Mouse (Mus musculus) embryonic facial prominence, embryonic 12.5 days (tissue): Measurements from ENCODE around the gene Map10. TPM values are rescaled to one million over a fixed set of nuclear protein-coding genes. Genes with fewer than 3 reads are reported as not detected.
A peak's percentile ranks its signal among the peaks of the same experiment; 100 is the strongest.

Experiments
- ATAC-seq: fragments of 200-750 bp; cut with Nextera tagmentation; 2 replicates; pipeline ENCODE4 v1.8.0; 2017; ENCODE audit not compliant: insufficient number of reproducible peaks, insufficient read depth, low FRiP score, low TSS enrichment
- H3K27ac ChIP-seq: fragments of 300-500 bp; sonication (generic); 2 replicates; pipeline ENCODE4 v1.5.1; 2016; ENCODE audit warnings: mild to moderate bottlenecking
- H3K27me3 ChIP-seq: fragments of 300-500 bp; sonication (generic); 2 replicates; pipeline ENCODE4 v1.6.1; 2016; ENCODE audit warnings: mild to moderate bottlenecking, moderate library complexity
- H3K36me3 ChIP-seq: fragments of 300-500 bp; sonication (generic); 2 replicates; pipeline ENCODE4 v1.6.1; 2016; ENCODE audit warnings: mild to moderate bottlenecking
- H3K4me1 ChIP-seq: fragments of 300-500 bp; sonication (generic); 2 replicates; pipeline ENCODE4 v1.6.1; 2016
- H3K4me2 ChIP-seq: fragments of 300-500 bp; sonication (generic); replicated peaks from 2 replicates; pipeline ENCODE4 v1.6.1; 2016; ENCODE audit warnings: mild to moderate bottlenecking, moderate library complexity
- H3K4me3 ChIP-seq: fragments of 300-500 bp; sonication (generic); 2 replicates; pipeline ENCODE4 v1.5.1; 2016; ENCODE audit warnings: mild to moderate bottlenecking
- H3K9ac ChIP-seq: fragments of 300-500 bp; sonication (generic); 2 replicates; pipeline ENCODE4 v1.6.1; 2016; ENCODE audit warnings: mild to moderate bottlenecking, moderate library complexity
- H3K9me3 ChIP-seq: fragments of 300-500 bp; sonication (generic); 2 replicates; pipeline ENCODE4 v1.6.1; 2016; ENCODE audit warnings: mild to moderate bottlenecking, moderate library complexity
- WGBS: fragments of 180-500 bp; shearing (Covaris S2); methylation state at CpG from one replicate; pipeline ENCODE4 v1.1.7; 2016; 5-methylcytosine and 5-hydroxymethylcytosine counted together
- polyA plus RNA-seq: library from polyadenylated mRNA; unstranded; fragments of >200 nt; fragmentation: Nextera tagmentation; extraction: Ambion mirVana; gene quantifications from 2 replicates; pipeline ENCODE4 v1.2.1, GENCODE M21; 2016

The Map10 gene
- polyA plus RNA-seq, result 7.1 and 8.1 TPM in 2 replicates

- peaks cover 26% of the 10 kb centered on the region for H3K9me3 ChIP-seq
- WGBS, result 1% methylated on average over 56 of the region's 62 CpGs
- no peaks in the 10 kb centered on the region for H3K27me3 ChIP-seq
- 0 out of 2 replicates have a peak, but pooled peaks cover 11% of the 10 kb centered on the region for H3K36me3 ChIP-seq
- ATAC-seq, result peak; percentile 71; the same call in 1 of the 2 replicates
- H3K4me1 ChIP-seq, result peaks cover 9% of the 10 kb centered on the region
- H3K4me2 ChIP-seq, result peak within 1 kb of the TSS; percentile 88
- peak within 1 kb of the TSS; percentile 61 for H3K4me3 ChIP-seq
- H3K9ac ChIP-seq, result peak within 1 kb of the TSS; percentile 78
- no peak within 1 kb of the TSS for H3K27ac ChIP-seq
Observed at GRCm38 (mm10) chr8:125669700-125670195, at the start of gene Map10. Gene Map10, plus strand, starts transcription at chr8:125669818.

GRCm38 (mm10) chr8:125620301-125620700, 49.3 kb upstream of the Map10 start:
- Histone ChIP-seq H3K4me1 (peaks cover 11% of the 10 kb centered on the region), H3K36me3 (no peaks in the 10 kb centered on the region), H3K9ac (no peak overlapping the region), H3K4me2 (no peak overlapping the region), H3K9me3 (peaks cover 2% of the 10 kb centered on the region; the same call in 1 of the 2 replicates), H3K27ac (no peak overlapping the region), H3K4me3 (no peak overlapping the region), H3K27me3 (no peaks in the 10 kb centered on the region)
- WGBS, result 69% methylated on average over 4 of the region's 4 CpGs
- no peak for ATAC-seq

DNA sequence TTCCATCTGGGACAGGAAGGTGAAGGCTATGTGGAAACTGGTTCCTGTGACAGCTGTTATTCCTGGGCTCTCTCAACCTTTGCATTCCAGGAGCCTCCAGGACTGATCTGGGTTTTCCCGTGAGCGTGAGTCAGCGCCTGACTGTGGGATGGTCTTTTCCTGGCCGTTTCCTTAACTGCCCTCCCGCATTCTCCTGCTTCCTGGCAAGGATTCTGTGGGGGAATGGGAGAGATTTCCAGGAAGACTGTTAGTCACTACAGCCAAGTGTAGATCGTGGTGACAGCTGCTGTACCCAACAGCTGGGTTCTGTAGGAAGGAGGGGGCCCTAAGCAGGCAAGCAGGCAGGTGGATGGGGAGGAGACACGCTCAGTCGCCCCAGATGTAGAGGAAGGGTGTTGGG, 45.3 kb upstream of the Map10 start:
- peaks cover 6% of the 10 kb centered on the region; the same call in 1 of the 2 replicates for H3K9me3 ChIP-seq
- H3K27ac ChIP-seq, result no peak overlapping the region
- H3K4me2 ChIP-seq, result no peak overlapping the region
- WGBS, result 72% methylated on average over 8 of the region's 8 CpGs
- no peak overlapping the region for H3K4me3 ChIP-seq
- peaks cover 5% of the 10 kb centered on the region; the same call in 1 of the 2 replicates for H3K4me1 ChIP-seq
- H3K36me3 ChIP-seq, result no peaks in the 10 kb centered on the region
- H3K9ac ChIP-seq, result no peak overlapping the region
- ATAC-seq, result no peak
- no peaks in the 10 kb centered on the region for H3K27me3 ChIP-seq

DNA sequence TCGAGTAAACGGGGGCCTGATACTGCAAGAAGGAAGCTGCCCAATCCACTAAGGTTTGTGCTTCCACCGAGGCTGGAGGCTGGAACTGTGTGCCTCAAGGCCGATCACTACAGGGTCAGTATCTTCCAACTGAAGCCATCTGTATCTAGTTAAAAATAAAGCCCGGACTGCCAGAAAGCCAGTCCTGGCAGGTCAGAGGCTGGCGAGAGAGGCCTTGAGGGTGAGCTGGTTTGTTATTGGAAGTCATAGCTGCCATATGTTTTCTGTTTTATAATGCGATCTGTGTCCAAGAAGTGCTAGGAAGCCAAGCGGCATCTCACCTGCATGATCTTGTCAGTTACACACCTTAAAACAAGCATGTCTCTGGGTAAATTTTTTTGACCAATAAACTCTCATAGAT, 43.2 kb upstream of the Map10 start:
- Histone ChIP-seq H3K4me3 (no peak overlapping the region), H3K27me3 (no peaks in the 10 kb centered on the region), H3K36me3 (no peaks in the 10 kb centered on the region), H3K4me1 (no peaks in the 10 kb centered on the region), H3K9ac (no peak overlapping the region), H3K27ac (no peak overlapping the region), H3K9me3 (peaks cover 6% of the 10 kb centered on the region; the same call in 1 of the 2 replicates), H3K4me2 (no peak overlapping the region)
- ATAC-seq, result no peak
- WGBS, result 48% methylated on average over 8 of the region's 8 CpGs

DNA sequence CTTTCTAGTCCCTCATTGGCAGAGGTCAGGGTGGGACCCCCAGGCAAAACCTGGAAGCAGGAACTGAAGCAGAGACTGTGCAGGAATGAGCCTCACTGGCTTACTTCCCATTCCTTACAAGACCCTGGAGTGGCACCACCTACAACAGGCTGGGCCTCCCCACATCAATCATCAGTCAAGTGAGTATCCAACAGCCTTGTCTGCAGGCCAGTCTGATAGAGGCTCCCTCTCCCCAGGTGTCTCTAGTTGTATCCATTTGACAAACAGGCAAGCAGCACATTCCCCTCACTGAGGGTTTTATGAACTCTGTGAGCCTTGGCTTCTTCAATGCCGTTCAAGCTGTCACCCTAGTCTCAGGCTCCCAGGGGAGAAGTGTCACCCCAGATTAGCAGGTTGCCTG, 40.8 kb upstream of the Map10 start:
- WGBS, result 92% methylated on average over 1 of the region's 1 CpGs
- ATAC-seq, result no peak
- Histone ChIP-seq H3K36me3 (no peaks in the 10 kb centered on the region), H3K27me3 (no peaks in the 10 kb centered on the region), H3K9ac (no peak overlapping the region), H3K4me3 (no peak overlapping the region), H3K9me3 (peaks cover 6% of the 10 kb centered on the region; the same call in 1 of the 2 replicates), H3K4me1 (no peaks in the 10 kb centered on the region), H3K27ac (no peak overlapping the region), H3K4me2 (no peak overlapping the region)

GRCm38 (mm10) chr8:125638411-125639058, 31.1 kb upstream of the Map10 start:
- Histone ChIP-seq H3K4me3 (no peak overlapping the region), H3K27ac (no peak overlapping the region), H3K27me3 (no peaks in the 10 kb centered on the region), H3K9ac (no peak overlapping the region), H3K4me2 (no peak overlapping the region), H3K9me3 (no peaks in the 10 kb centered on the region), H3K4me1 (peaks cover 22% of the 10 kb centered on the region), H3K36me3 (no peaks in the 10 kb centered on the region)
- ATAC-seq, result 0 out of 2 replicates have a peak, but pooled peaks have one; percentile 64
- WGBS, result 39% methylated on average over 6 of the region's 6 CpGs

DNA sequence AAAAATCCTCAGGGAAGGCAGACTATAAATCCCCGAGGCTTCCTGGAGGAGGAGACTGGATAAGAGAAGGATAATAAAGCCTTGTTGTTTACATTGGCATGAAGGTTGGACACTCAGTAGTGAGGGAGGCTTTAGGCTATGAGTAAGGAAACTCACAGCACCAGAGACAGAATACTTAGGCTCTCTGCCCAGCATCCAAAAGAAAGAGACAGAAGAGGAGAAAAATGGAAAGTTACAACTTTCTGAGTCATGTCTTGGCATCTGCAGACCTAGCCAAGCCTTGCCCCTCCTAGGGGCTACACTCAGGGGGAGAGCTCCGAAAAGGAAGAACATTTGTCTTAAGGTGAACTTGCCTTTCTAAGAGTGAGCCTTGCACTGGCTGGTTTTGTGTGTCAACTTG, 30.0 kb upstream of the Map10 start:
- H3K27me3 ChIP-seq, result no peaks in the 10 kb centered on the region

DNA sequence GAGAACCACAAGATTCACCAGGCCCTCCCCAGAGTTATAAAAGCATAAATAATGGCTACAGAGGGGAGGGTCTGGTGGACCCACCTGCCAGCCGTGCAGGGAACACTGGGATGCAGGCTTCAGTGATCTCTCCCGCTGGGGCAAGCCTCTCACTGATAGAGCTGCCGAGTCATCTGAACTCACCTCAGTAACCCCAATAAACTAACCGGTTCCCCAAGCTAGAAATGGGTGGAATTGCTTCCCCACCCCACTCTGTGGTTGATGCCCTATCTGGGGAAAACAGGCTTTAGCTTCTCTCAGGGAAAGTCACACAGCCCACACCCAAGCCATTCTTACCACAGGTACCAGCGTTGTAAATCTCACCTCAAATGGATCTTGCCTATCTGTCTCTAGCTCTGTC, 28.9 kb upstream of the Map10 start:
- no peak overlapping the region for H3K4me2 ChIP-seq
- WGBS, result 79% methylated on average over 5 of the region's 5 CpGs
- no peak overlapping the region for H3K4me3 ChIP-seq
- H3K9ac ChIP-seq, result no peak overlapping the region
- H3K27me3 ChIP-seq, result no peaks in the 10 kb centered on the region
- no peak for ATAC-seq
- H3K27ac ChIP-seq, result no peak overlapping the region
- peaks cover 22% of the 10 kb centered on the region for H3K4me1 ChIP-seq
- no peaks in the 10 kb centered on the region for H3K36me3 ChIP-seq
- no peaks in the 10 kb centered on the region for H3K9me3 ChIP-seq

More for the DNA sequence above, 30.0 kb upstream of the Map10 start:
- no peak for ATAC-seq
- no peak overlapping the region for H3K4me2 ChIP-seq
- H3K4me3 ChIP-seq, result no peak overlapping the region
- no peak overlapping the region for H3K9ac ChIP-seq
- H3K27ac ChIP-seq, result no peak overlapping the region
- WGBS, result 77% methylated on average over 2 of the region's 2 CpGs
- no peaks in the 10 kb centered on the region for H3K36me3 ChIP-seq
- peaks cover 22% of the 10 kb centered on the region for H3K4me1 ChIP-seq
- H3K9me3 ChIP-seq, result no peaks in the 10 kb centered on the region

- Histone ChIP-seq H3K36me3 (no peaks in the 10 kb centered on the region), H3K9ac (no peak overlapping the region), H3K4me2 (no peak overlapping the region), H3K4me3 (no peak overlapping the region), H3K4me1 (peaks cover 22% of the 10 kb centered on the region), H3K9me3 (no peaks in the 10 kb centered on the region), H3K27ac (no peak overlapping the region), H3K27me3 (no peaks in the 10 kb centered on the region)
- 66% methylated on average over 6 of the region's 6 CpGs for whole genome bisulfite sequencing
- ATAC-seq, result no peak
Observed at GRCm38 (mm10) chr8:125641808-125642207, 27.8 kb upstream of the Map10 start.

GRCm38 (mm10) chr8:125645757-125646478, 23.7 kb upstream of the Map10 start:
- Histone ChIP-seq H3K4me2 (no peak overlapping the region), H3K27me3 (no peaks in the 10 kb centered on the region), H3K9ac (no peak overlapping the region), H3K9me3 (no peaks in the 10 kb centered on the region), H3K27ac (no peak overlapping the region), H3K4me3 (no peak overlapping the region), H3K36me3 (no peaks in the 10 kb centered on the region), H3K4me1 (peaks cover 6% of the 10 kb centered on the region; the same call in 1 of the 2 replicates)
- 68% methylated on average over 10 of the region's 10 CpGs for WGBS
- no peak for ATAC-seq

DNA sequence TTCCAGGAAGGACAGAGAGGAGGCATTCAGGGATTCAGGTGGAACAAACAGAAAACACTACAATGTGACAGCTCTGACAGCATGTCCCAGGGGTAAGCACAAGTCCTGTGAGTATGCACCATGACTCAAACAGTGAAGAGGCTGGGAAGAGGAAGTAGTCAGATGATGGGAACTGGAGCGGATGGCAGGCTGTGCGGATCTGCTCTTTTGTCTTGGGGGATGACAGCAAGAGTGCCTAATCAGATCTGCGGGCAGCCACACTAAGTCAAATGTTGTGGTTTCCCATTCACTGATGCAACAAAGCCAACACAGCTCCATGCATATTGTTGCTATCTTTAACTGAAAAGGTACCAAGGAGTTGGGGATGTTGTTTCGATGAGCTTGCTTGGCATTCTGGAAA, 20.2 kb upstream of the Map10 start:
- no peaks in the 10 kb centered on the region for H3K27me3 ChIP-seq
- H3K4me1 ChIP-seq, result no peaks in the 10 kb centered on the region
- no peaks in the 10 kb centered on the region for H3K36me3 ChIP-seq
- H3K9ac ChIP-seq, result no peak overlapping the region
- no peak for ATAC-seq
- no peak overlapping the region for H3K4me3 ChIP-seq
- no peaks in the 10 kb centered on the region for H3K9me3 ChIP-seq
- 81% methylated on average over 4 of the region's 4 CpGs for WGBS
- no peak overlapping the region for H3K27ac ChIP-seq
- H3K4me2 ChIP-seq, result no peak overlapping the region

GRCm38 (mm10) chr8:125654821-125655220, 14.8 kb upstream of the Map10 start:
- H3K27ac ChIP-seq, result no peak overlapping the region
- no peak overlapping the region for H3K4me3 ChIP-seq
- no peak overlapping the region for H3K4me2 ChIP-seq
- no peak for ATAC-seq
- no peaks in the 10 kb centered on the region for H3K4me1 ChIP-seq
- no peaks in the 10 kb centered on the region for H3K36me3 ChIP-seq
- H3K9me3 ChIP-seq, result no peaks in the 10 kb centered on the region
- no peaks in the 10 kb centered on the region for H3K27me3 ChIP-seq
- no peak overlapping the region for H3K9ac ChIP-seq
- 90% methylated on average over 2 of the region's 2 CpGs for WGBS
